Mouse (Mus musculus) C2C12 (cell line): ENCODE results near the gene St6galnac5.

Experiments
- CEBPB ChIP-seq: IDR thresholded peaks from one replicate; pipeline ENCODE4 v1.6.1; 2011; ENCODE audit warnings: low read depth, mild to moderate bottlenecking, control low read depth, moderate library complexity
- CTCF ChIP-seq: IDR thresholded peaks from one replicate; pipeline ENCODE4 v1.5.1; 2011; ENCODE audit not compliant: control insufficient read depth, insufficient read depth, insufficient read length
- FOSL1 ChIP-seq: IDR thresholded peaks from one replicate; pipeline ENCODE4 v1.8.0; 2011; ENCODE audit warnings: mild to moderate bottlenecking, low read length; ENCODE audit not compliant: poor library complexity, insufficient read depth, severe bottlenecking
- MAX ChIP-seq: IDR thresholded peaks from one replicate; pipeline ENCODE4 v1.6.1; 2011; ENCODE audit warnings: mild to moderate bottlenecking, control low read depth
- MYOD1 ChIP-seq: IDR thresholded peaks from one replicate; pipeline ENCODE4 v1.6.1; 2011; ENCODE audit warnings: low read depth; ENCODE audit not compliant: control insufficient read depth, insufficient read length
- MYOG ChIP-seq: IDR thresholded peaks from one replicate; pipeline ENCODE4 v1.6.1; 2011; ENCODE audit not compliant: control insufficient read depth, insufficient read length; ENCODE audit errors: extremely low read depth
- USF1 ChIP-seq: IDR thresholded peaks from one replicate; pipeline ENCODE4 v1.6.1; 2011; ENCODE audit warnings: low read depth, mild to moderate bottlenecking, control low read depth, moderate library complexity

DNA sequence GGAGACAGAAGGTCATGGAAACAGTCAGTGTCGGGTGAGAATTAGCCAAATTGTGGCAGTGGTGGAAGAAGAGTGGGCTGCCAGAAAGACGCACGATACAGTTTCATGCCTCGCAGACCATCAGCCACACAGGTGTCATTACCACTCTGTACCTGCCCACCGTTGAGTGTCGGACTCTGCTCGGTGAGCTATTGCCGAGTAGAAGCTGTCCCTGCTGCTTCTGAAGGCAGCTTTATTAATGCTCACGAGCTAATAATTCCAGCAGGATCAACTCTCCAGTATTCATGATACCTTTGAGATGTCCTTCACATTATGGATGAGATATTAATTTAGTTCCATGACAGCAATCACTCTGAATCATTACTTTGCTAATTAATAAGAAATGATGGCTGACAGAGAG lies 150.1 kb downstream of the St6galnac5 start:
- TF ChIP-seq CEBPB = no peak
- TF ChIP-seq CTCF = no peak
- no peak for TF ChIP-seq MYOD1
- TF ChIP-seq USF1 = no peak
- no peak for TF ChIP-seq MAX
- no peak for TF ChIP-seq MYOG
- no peak for TF ChIP-seq FOSL1
